Comparison of ENCODE assay signal across 8 mouse cellular contexts in the genomic region with DNA sequence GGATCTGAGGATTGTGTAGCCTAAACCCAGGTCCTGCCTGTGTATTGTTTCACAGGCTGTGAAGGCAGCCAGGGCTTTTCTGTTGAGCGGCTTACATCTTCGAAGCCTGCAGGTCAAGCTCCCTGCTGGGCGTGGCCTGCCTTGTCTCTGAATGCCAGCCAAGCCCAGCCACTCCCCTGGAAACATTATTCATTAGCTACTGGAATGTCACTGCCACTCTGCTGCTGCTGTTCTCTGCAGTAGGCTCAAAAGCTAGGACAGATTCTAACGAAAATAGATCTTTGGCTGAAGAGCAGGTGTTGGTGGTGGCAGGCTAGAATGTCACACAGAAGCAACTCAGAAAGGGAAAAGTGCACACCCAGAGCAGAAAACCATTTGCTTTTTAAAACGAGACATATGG.
DNase-seq lines count a peak whose midpoint lies in the region; ATAC-seq and TF ChIP-seq lines count a peak whose summit lies in the region.

No protein-coding gene starts in this region.

- no peaks in the 10 kb centered on the region for H3K27me3 ChIP-seq in heart, adult 2 months (ENCODE audit: control insufficient read depth, insufficient read depth, low read length)
- H3K27me3 ChIP-seq in kidney, adult 2 months (replicated peaks; ENCODE audit: control insufficient read depth, insufficient read depth, low read length) = no peaks in the 10 kb centered on the region

- no peak for TF ChIP-seq EP300 in heart, adult 2 months (IDR thresholded peaks at IDR 0.05; ENCODE audit: insufficient read depth, low read depth, low read length)

- H3K27ac ChIP-seq in heart, adult 2 months = no peak overlapping the region
- no peak overlapping the region for H3K27ac ChIP-seq in kidney, adult 2 months (ENCODE audit: insufficient read depth, low read depth, low read length)

- no peak for ATAC-seq in megakaryocyte-erythroid progenitor cell, adult 5-6 weeks (replicated peaks; ENCODE audit: low FRiP score, low TSS enrichment, poor library complexity, severe bottlenecking)

- no peak for TF ChIP-seq CTCF in heart, adult 2 months (IDR thresholded peaks at IDR 0.05)
- no peak for TF ChIP-seq CTCF in kidney, adult 2 months (conservative IDR thresholded peaks at IDR 0.05; ENCODE audit: insufficient read depth, insufficient read length, low read depth, low read length)

- WGBS in heart, adult 2 months = 17% methylated on average over 5 of the region's 5 CpGs
- WGBS in kidney, adult 2 months = 10% methylated on average over 5 of the region's 5 CpGs

- peak; percentile 64 for DNase-seq in left cerebral cortex, postnatal 4 days
- no peak for DNase-seq in left cerebral cortex, postnatal 14 days (ENCODE audit: low spot score in 2 of 2)
- DNase-seq in adrenal gland, postnatal 25 days = peak; percentile 62
- DNase-seq in heart, adult 2 months = peak; percentile 44 to 57
- peak; percentile 91 for DNase-seq in kidney, adult 2 months
- DNase-seq in lung, postnatal 25 days (ENCODE audit: low spot score) = peak; percentile 24
- no peak for DNase-seq in right cerebral cortex, postnatal 36 days (ENCODE audit: low spot score in 2 of 2)

- no peak overlapping the region for H3K9ac ChIP-seq in heart, adult 2 months (ENCODE audit: low read depth, low read length)

- no peaks in the 10 kb centered on the region for H3K79me2 ChIP-seq in heart, adult 2 months (replicated peaks; ENCODE audit: control insufficient read depth, insufficient read depth, low read length)

- intact Hi-C loops in left cerebral cortex, postnatal 4 days (cut with DNase I) = no loop called here
- intact Hi-C loops in left cerebral cortex, postnatal 14 days (cut with DNase I) = no loop called here
- intact Hi-C loops in heart, adult 2 months (cut with DNase I) = no loop called here

- TF ChIP-seq POLR2A in heart, adult 2 months (IDR thresholded peaks at IDR 0.05; ENCODE audit: insufficient read depth, low read depth, low read length) = no peak
- no peak for TF ChIP-seq POLR2A in kidney, adult 2 months (IDR thresholded peaks at IDR 0.05; ENCODE audit: low read depth, low read length)

- no peaks in the 10 kb centered on the region for H3K36me3 ChIP-seq in heart, adult 2 months (ENCODE audit: control insufficient read depth, insufficient read depth, low read length)
- H3K36me3 ChIP-seq in kidney, adult 2 months (ENCODE audit: control insufficient read depth, insufficient read depth, low read length) = no peaks in the 10 kb centered on the region

- no peak overlapping the region for H3K4me3 ChIP-seq in heart, adult 2 months
- H3K4me3 ChIP-seq in kidney, adult 2 months (ENCODE audit: insufficient read depth, low read depth, low read length) = no peak overlapping the region

- H3K4me1 ChIP-seq in heart, adult 2 months (ENCODE audit: control insufficient read depth, insufficient read depth, low read length) = peaks cover 2% of the 10 kb centered on the region; the same call in 1 of the 2 replicates
- peaks cover 5% of the 10 kb centered on the region; the same call in 1 of the 2 replicates for H3K4me1 ChIP-seq in kidney, adult 2 months (ENCODE audit: control insufficient read depth, insufficient read depth, low read length)

Comparison
In these comparisons a context has a peak if more than half of its experiments do, and no peak if none do; other contexts are left out.
1. DNase-seq: peak in left cerebral cortex, postnatal 4 days (single experiment), adrenal gland, postnatal 25 days (single experiment), heart, adult 2 months (2 of 2), kidney, adult 2 months (single experiment) and lung, postnatal 25 days (single experiment); none in left cerebral cortex, postnatal 14 days (0 of 2) and right cerebral cortex, postnatal 36 days (0 of 2).